Mouse (Mus musculus) intestine, postnatal 0 days (tissue): ENCODE results near the gene Mgat5. TPM values are rescaled to one million over a fixed set of nuclear protein-coding genes. Genes with fewer than 3 reads are reported as not detected.
A peak's percentile ranks its signal among the peaks of the same experiment; 100 is the strongest.

Experiments used
- ATAC-seq: fragments of 200-750 bp; cut with Nextera tagmentation; 2 replicates; pipeline ENCODE4 v1.8.0; 2017; ENCODE audit warnings: mild to moderate bottlenecking, moderate TSS enrichment, moderate library complexity
- H3K27ac ChIP-seq: fragments of 300-500 bp; sonication (generic); 2 replicates; pipeline ENCODE4 v1.5.1; 2014; ENCODE audit warnings: mild to moderate bottlenecking, low read depth, low read length, moderate library complexity
- H3K27me3 ChIP-seq: fragments of 300-500 bp; sonication (generic); replicated peaks from 2 replicates; pipeline ENCODE4 v1.6.1; 2014; ENCODE audit warnings: low read length, mixed read lengths; ENCODE audit not compliant: control insufficient read depth, insufficient read depth
- H3K36me3 ChIP-seq: fragments of 300-500 bp; sonication (generic); 2 replicates; pipeline ENCODE4 v1.6.1; 2014; ENCODE audit warnings: mild to moderate bottlenecking, moderate library complexity; ENCODE audit not compliant: control insufficient read depth, insufficient read depth
- H3K4me1 ChIP-seq: fragments of 300-500 bp; sonication (generic); replicated peaks from 2 replicates; pipeline ENCODE4 v1.6.1; 2014; ENCODE audit warnings: antibody characterized with exemption, low read length, mixed read lengths; ENCODE audit not compliant: control insufficient read depth, insufficient read depth
- H3K4me2 ChIP-seq: fragments of 300-500 bp; sonication (generic); replicated peaks from 2 replicates; pipeline ENCODE4 v1.6.1; 2014; ENCODE audit warnings: low read depth, mild to moderate bottlenecking, moderate library complexity
- H3K4me3 ChIP-seq: fragments of 300-500 bp; sonication (generic); 2 replicates; pipeline ENCODE4 v1.5.1; 2014; ENCODE audit warnings: low read depth, low read length
- H3K9ac ChIP-seq: fragments of 300-500 bp; sonication (generic); 2 replicates; pipeline ENCODE4 v1.6.1; 2014; ENCODE audit warnings: mild to moderate bottlenecking, low read depth, low read length
- H3K9me3 ChIP-seq: fragments of 300-500 bp; sonication (generic); 2 replicates; pipeline ENCODE4 v1.6.1; 2016; ENCODE audit warnings: mixed run types; ENCODE audit not compliant: control insufficient read depth
- CTCF ChIP-seq: sonication (generic); IDR thresholded peaks from 2 replicates; pipeline ENCODE4 v1.5.1; 2016; ENCODE audit warnings: low read depth, mild to moderate bottlenecking, control low read depth, antibody characterized with exemption, moderate library complexity
- WGBS: fragments of 180-500 bp; shearing (Covaris S2); extraction: QIAGEN DNeasy Blood & Tissue Kit; methylation state at CpG from one replicate; pipeline ENCODE4 v1.1.7; 2014; 5-methylcytosine and 5-hydroxymethylcytosine counted together
- polyA plus RNA-seq: library from polyadenylated mRNA; unstranded; fragments of >200 nt; fragmentation: Nextera tagmentation; extraction: Ambion mirVana; gene quantifications from 2 replicates; pipeline ENCODE4 v1.2.1, GENCODE M21; 2015

The Mgat5 gene
- polyA plus RNA-seq, 1 experiment from 2014 or later: 4.1 TPM

GRCm38 (mm10) chr1:127303791-127304190 lies 99.0 kb downstream of the Mgat5 start:
- no peaks in the 10 kb centered on the region for H3K27me3 ChIP-seq
- H3K27ac ChIP-seq: no peak overlapping the region
- ATAC-seq: no peak
- H3K4me2 ChIP-seq: no peak overlapping the region
- TF ChIP-seq CTCF: no peak
- no peaks in the 10 kb centered on the region for H3K9me3 ChIP-seq
- no peaks in the 10 kb centered on the region for H3K4me1 ChIP-seq
- WGBS: 86% methylated on average over 5 of the region's 5 CpGs
- H3K9ac ChIP-seq: no peak overlapping the region
- peaks cover 9% of the 10 kb centered on the region; the same call in 1 of the 2 replicates for H3K36me3 ChIP-seq
- no peak overlapping the region for H3K4me3 ChIP-seq

- H3K9ac ChIP-seq: no peak overlapping the region
- H3K9me3 ChIP-seq: no peaks in the 10 kb centered on the region
- TF ChIP-seq CTCF: no peak
- no peak for ATAC-seq
- H3K27ac ChIP-seq: no peak overlapping the region
- no peak overlapping the region for H3K4me3 ChIP-seq
- H3K36me3 ChIP-seq: peaks cover 9% of the 10 kb centered on the region; the same call in 1 of the 2 replicates
- H3K4me1 ChIP-seq: no peaks in the 10 kb centered on the region
- WGBS: 88% methylated on average over 2 of the region's 2 CpGs
- H3K4me2 ChIP-seq: no peak overlapping the region
- no peaks in the 10 kb centered on the region for H3K27me3 ChIP-seq
Measured at GRCm38 (mm10) chr1:127304281-127304680, 99.5 kb downstream of the Mgat5 start.

GRCm38 (mm10) chr1:127305582-127305981 lies 100.8 kb downstream of the Mgat5 start:
- no peak for ATAC-seq
- no peak overlapping the region for H3K9ac ChIP-seq
- H3K27ac ChIP-seq: no peak overlapping the region
- no peaks in the 10 kb centered on the region for H3K9me3 ChIP-seq
- TF ChIP-seq CTCF: no peak
- peaks cover 9% of the 10 kb centered on the region; the same call in 1 of the 2 replicates for H3K36me3 ChIP-seq
- no peak overlapping the region for H3K4me3 ChIP-seq
- no peaks in the 10 kb centered on the region for H3K27me3 ChIP-seq
- no peak overlapping the region for H3K4me2 ChIP-seq
- no peaks in the 10 kb centered on the region for H3K4me1 ChIP-seq
- 83% methylated on average over 2 of the region's 2 CpGs for WGBS

GRCm38 (mm10) chr1:127306024-127306771 lies 101.4 kb downstream of the Mgat5 start:
- H3K36me3 ChIP-seq: peaks cover 9% of the 10 kb centered on the region; the same call in 1 of the 2 replicates
- no peak overlapping the region for H3K27ac ChIP-seq
- no peaks in the 10 kb centered on the region for H3K27me3 ChIP-seq
- H3K4me2 ChIP-seq: no peak overlapping the region
- no peaks in the 10 kb centered on the region for H3K4me1 ChIP-seq
- no peaks in the 10 kb centered on the region for H3K9me3 ChIP-seq
- H3K9ac ChIP-seq: no peak overlapping the region
- 0 out of 2 replicates have a peak, but pooled peaks have one; percentile 31 for ATAC-seq
- no peak for TF ChIP-seq CTCF
- 68% methylated on average over 20 of the region's 20 CpGs for WGBS
- no peak overlapping the region for H3K4me3 ChIP-seq

GRCm38 (mm10) chr1:127307361-127307760 lies 102.5 kb downstream of the Mgat5 start:
- Histone ChIP-seq H3K27ac (no peak overlapping the region), H3K9me3 (no peaks in the 10 kb centered on the region), H3K4me1 (no peaks in the 10 kb centered on the region), H3K27me3 (no peaks in the 10 kb centered on the region), H3K4me2 (no peak overlapping the region), H3K9ac (no peak overlapping the region), H3K4me3 (no peak overlapping the region), H3K36me3 (peaks cover 9% of the 10 kb centered on the region; the same call in 1 of the 2 replicates)
- TF ChIP-seq CTCF: no peak
- WGBS: 79% methylated on average over 4 of the region's 4 CpGs
- no peak for ATAC-seq

- Histone ChIP-seq H3K9ac (no peak overlapping the region), H3K4me1 (no peaks in the 10 kb centered on the region), H3K4me3 (no peak overlapping the region), H3K27me3 (no peaks in the 10 kb centered on the region), H3K36me3 (peaks cover 9% of the 10 kb centered on the region; the same call in 1 of the 2 replicates), H3K27ac (no peak overlapping the region), H3K4me2 (no peak overlapping the region), H3K9me3 (no peaks in the 10 kb centered on the region)
- 75% methylated on average over 7 of the region's 7 CpGs for WGBS
- no peak for ATAC-seq
- no peak for TF ChIP-seq CTCF
Measured at GRCm38 (mm10) chr1:127308207-127308725, 103.5 kb downstream of the Mgat5 start.
